Mouse (Mus musculus) spleen, adult 2 months (tissue): Measurements from ENCODE around the gene Tom1l1. TPM values are rescaled to one million over a fixed set of nuclear protein-coding genes. Genes with fewer than 3 reads are reported as not detected.
"Not testable (repeated sequence)": the region's sequence is repeated elsewhere in the genome, so short reads cannot be mapped to it uniquely, and the experiment has no call there.

Source experiments
- DNase-seq, 2 experiments: peaks; one replicate each; pipeline versions ENCODE4 v3.0.0 to v3.0.0-alpha.2; 2012 to 2021; ENCODE audit warnings: low spot score in 2 of 2, low read depth in 1 of 2
- H3K27ac ChIP-seq: fragments of 200-500 bp; 2 replicates; pipeline ENCODE4 v1.5.1; 2012; ENCODE audit warnings: low read length, inconsistent platforms; ENCODE audit not compliant: insufficient read depth
- H3K27me3 ChIP-seq: fragments of 200-500 bp; 2 replicates; pipeline ENCODE4 v1.6.1; 2012; ENCODE audit warnings: mild to moderate bottlenecking, moderate library complexity, low read length, inconsistent platforms; ENCODE audit not compliant: control insufficient read depth, insufficient read depth
- H3K36me3 ChIP-seq: fragments of 200-500 bp; 2 replicates; pipeline ENCODE4 v1.6.1; 2012; ENCODE audit warnings: mild to moderate bottlenecking, low read length, inconsistent platforms; ENCODE audit not compliant: control insufficient read depth, insufficient read depth
- H3K4me1 ChIP-seq: fragments of 200-500 bp; 2 replicates; pipeline ENCODE4 v1.6.1; 2011; ENCODE audit warnings: inconsistent platforms; ENCODE audit not compliant: control insufficient read depth, insufficient read depth, insufficient read length
- H3K4me3 ChIP-seq: fragments of 200-500 bp; 2 replicates; pipeline ENCODE4 v1.5.1; 2011; ENCODE audit warnings: mild to moderate bottlenecking, inconsistent platforms; ENCODE audit not compliant: insufficient read depth, insufficient read length; ENCODE audit errors: extremely low read depth
- CTCF ChIP-seq: fragments of 200-500 bp; IDR thresholded peaks from 2 replicates; pipeline ENCODE4 v1.5.1; 2011; ENCODE audit warnings: mild to moderate bottlenecking, inconsistent platforms; ENCODE audit not compliant: insufficient read depth, insufficient read length, insufficient replicate concordance; ENCODE audit errors: extremely low read depth
- POLR2A ChIP-seq: fragments of 200-500 bp; IDR thresholded peaks from 2 replicates; pipeline ENCODE4 v1.6.1; 2011; ENCODE audit warnings: low read depth, low read length, inconsistent platforms
- WGBS: fragments of 180-500 bp; shearing (Covaris S2); methylation state at CpG from one replicate; pipeline ENCODE4 v1.1.7; 2018; 5-methylcytosine and 5-hydroxymethylcytosine counted together
- polyA plus RNA-seq: library from polyadenylated mRNA; depleted of rRNA; stranded (reverse); fragments of >200 nt; gene quantifications from 2 replicates; pipeline ENCODE4 v1.2.3, GENCODE M21; 2012

Gene Tom1l1
- polyA plus RNA-seq, 1 experiment, result 1.8 TPM

DNA sequence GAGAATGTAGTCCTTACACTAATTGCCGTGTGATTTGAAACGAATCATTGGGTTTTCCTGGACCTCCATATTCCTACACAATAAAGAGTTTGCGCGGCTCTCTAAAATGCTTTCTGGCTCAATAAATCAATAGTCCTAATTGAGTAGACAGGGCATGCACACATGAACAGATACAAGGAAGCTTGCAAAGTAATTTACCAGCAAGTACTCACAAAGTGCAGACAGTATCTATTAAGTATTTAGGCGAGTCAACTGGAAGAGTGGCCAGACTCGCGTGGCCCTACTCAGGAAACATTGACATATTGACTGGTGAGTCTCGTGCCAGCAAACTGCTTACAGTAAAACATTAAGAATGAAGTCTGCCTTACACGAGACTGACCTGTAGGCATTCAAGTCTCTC, 23.4 kb upstream of the Tom1l1 start:
- DNase-seq, result no peak
- no peaks in the 10 kb centered on the region for H3K36me3 ChIP-seq
- H3K27me3 ChIP-seq, result no peaks in the 10 kb centered on the region
- WGBS, result 77% methylated on average over 9 of the region's 9 CpGs
- H3K27ac ChIP-seq, result no peak overlapping the region
- TF ChIP-seq CTCF (no peak), POLR2A (no peak)
- H3K4me1 ChIP-seq, result no peaks in the 10 kb centered on the region
- no peak overlapping the region for H3K4me3 ChIP-seq

DNA sequence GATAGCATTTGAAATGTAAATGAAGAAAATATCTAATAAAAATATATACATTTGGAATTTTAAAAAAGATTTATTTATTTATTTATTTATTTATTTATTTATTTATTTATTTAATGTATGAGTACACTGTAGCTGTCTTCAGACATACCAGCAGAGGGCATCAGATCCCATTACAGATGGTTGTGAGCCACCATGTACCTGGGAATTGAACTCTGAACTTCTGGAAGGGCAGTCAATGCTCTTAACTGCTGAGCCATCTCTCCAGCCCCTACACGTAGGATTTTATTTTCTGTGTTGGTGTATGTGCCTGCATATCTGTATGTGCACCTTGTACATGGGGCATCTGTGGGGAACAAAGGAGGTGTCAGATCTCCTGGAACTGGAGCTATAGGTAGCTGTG, 19.0 kb upstream of the Tom1l1 start:
- H3K36me3 ChIP-seq, H3K27ac ChIP-seq, H3K4me1 ChIP-seq, H3K4me3 ChIP-seq, DNase-seq, H3K27me3 ChIP-seq: not testable (repeated sequence)
- WGBS, result 74% methylated on average over 1 of the region's 1 CpGs

DNA sequence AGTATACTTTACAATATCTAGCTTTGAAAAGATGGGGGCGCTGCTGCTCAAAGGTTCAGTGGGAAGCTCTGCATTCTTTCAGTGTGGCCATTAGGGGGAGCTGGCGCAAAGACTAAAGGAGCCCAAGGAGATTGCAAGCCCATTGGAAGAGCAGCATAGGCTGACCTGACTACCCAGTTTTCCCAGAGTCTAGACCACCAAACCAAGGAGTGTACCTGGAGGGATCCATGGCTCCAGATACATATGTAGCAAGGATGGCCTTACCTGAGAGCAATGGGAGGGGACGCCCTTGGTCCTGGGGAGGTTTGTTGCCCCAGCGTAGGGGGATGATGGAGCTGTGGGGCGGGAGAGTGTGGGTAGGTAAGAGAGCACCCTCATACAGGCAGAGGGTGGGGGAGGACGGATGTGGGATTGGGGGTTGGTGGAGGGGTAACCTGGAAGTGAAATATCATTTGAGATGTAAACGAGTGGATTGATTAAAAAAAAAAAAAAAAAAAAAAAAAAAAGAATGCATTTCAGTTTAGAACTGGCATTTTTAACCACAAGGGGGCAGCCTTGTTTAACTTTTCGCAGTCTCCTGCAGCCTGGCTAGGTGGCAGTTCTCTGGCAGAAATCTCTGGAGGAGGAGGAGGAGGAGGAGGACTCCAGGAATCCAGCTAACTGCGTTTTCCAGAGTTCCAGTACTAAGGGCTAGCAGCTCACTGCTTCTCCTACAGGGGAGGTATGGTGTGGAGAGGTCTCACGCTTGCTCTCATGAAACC, 9.5 kb upstream of the Tom1l1 start:
- WGBS, result 27% methylated on average over 10 of the region's 10 CpGs
- Histone ChIP-seq H3K36me3 (no peaks in the 10 kb centered on the region), H3K4me1 (no peaks in the 10 kb centered on the region), H3K27me3 (no peaks in the 10 kb centered on the region), H3K4me3 (no peak overlapping the region), H3K27ac (no peak overlapping the region)
- no peak for TF ChIP-seq POLR2A
- peak; percentile 9; the same call in 1 of the 2 replicates for TF ChIP-seq CTCF
- no peak for DNase-seq

DNA sequence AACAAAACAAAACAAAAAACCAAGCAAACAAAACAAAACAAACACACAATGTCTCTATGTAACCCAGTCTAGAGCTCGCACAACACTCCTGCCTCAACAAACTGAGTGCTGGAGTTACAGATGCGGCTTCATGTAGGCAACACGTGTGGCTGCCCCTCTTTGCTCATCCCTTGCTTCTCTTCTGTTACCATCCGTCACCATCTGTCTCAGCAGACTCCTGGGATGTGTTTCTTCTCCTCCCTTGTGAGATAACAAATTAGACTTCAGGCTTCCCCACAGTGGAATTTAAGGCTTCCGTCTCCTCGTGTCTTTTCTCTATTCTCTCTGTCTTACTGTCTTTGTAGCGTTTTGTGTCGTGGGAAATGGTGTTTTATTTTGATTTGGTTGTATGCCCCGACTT, 7.6 kb upstream of the Tom1l1 start:
- Histone ChIP-seq H3K36me3 (no peaks in the 10 kb centered on the region), H3K4me1 (no peaks in the 10 kb centered on the region), H3K4me3 (no peak overlapping the region), H3K27ac (no peak overlapping the region), H3K27me3 (no peaks in the 10 kb centered on the region)
- TF ChIP-seq CTCF (no peak), POLR2A (no peak)
- no peak for DNase-seq
- WGBS, result 68% methylated on average over 9 of the region's 9 CpGs

DNA sequence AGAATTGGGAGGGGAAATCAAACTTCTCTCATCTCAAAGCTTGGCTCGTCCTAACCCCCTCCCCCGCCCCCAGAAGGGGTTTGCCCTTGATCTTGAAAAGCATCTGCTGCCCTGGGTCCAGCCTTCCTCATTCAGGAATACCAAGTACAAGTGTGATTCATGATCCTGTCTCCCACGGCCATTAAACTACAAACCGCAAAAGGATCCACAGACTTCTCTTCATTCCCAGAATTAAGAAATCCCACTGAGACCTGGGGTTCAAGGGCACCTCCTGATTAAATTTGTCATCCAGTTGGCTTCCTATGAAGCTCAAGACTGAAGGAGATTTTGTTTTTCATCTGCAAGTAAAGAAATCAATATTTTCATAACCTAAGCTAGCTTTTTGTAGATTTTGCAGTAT, 6.0 kb upstream of the Tom1l1 start:
- H3K4me3 ChIP-seq, result no peak overlapping the region
- WGBS, result 58% methylated on average over 4 of the region's 4 CpGs
- no peaks in the 10 kb centered on the region for H3K27me3 ChIP-seq
- H3K36me3 ChIP-seq, result no peaks in the 10 kb centered on the region
- H3K27ac ChIP-seq, result no peak overlapping the region
- DNase-seq, result no peak
- no peaks in the 10 kb centered on the region for H3K4me1 ChIP-seq
- TF ChIP-seq POLR2A, result no peak
- TF ChIP-seq CTCF, result no peak

DNA sequence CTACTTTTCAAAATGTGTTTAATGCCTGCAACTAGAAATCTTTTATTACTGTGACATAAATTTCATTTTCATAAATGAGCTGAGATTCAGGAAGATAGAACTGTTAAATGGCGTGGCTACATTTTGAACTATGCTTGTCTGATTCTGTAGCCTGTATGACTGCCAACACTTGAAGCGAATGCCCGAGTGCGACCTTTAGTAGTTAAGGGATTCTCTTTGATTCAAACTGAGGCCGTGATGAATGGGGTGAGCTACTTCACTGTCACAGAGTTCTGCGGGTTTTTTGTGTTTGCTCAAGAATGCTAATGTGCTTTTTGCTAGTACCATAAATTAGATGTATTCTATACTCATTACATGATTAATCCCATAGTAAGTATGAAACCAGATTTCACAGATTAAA, 2.2 kb upstream of the Tom1l1 start:
- WGBS, result 85% methylated on average over 6 of the region's 6 CpGs
- H3K36me3 ChIP-seq, result no peaks in the 10 kb centered on the region
- H3K4me1 ChIP-seq, result no peaks in the 10 kb centered on the region
- no peak for DNase-seq
- peaks cover 8% of the 10 kb centered on the region; the same call in 1 of the 2 replicates for H3K27me3 ChIP-seq
- H3K27ac ChIP-seq, result no peak overlapping the region
- no peak for TF ChIP-seq CTCF
- TF ChIP-seq POLR2A, result no peak
- no peak overlapping the region for H3K4me3 ChIP-seq

DNA sequence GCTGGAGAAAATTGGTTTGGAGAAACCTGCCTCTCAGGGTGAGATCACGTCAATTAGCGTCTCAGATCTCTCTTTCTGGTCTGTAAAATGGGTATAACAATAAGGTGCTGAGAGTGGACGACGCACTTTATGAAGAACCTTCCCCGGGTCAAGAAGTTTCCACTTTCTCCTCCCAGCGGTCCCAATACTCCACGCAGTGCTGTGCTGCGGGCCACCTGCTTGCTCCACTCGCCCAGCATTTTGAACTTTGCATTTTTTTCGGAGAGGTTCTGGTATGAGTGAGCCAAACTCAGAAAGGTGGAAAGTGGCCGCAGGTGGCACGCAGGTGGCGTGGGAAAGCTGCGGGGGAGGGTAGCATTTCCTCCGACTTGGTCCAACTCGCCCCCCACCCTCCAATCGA, 1.1 kb downstream of the Tom1l1 start:
- H3K4me1 ChIP-seq, result no peaks in the 10 kb centered on the region
- WGBS, result 3% methylated on average over 17 of the region's 17 CpGs
- peaks cover 8% of the 10 kb centered on the region; the same call in 1 of the 2 replicates for H3K27me3 ChIP-seq
- TF ChIP-seq POLR2A (no peak), CTCF (no peak)
- no peak overlapping the region for H3K27ac ChIP-seq
- no peak for DNase-seq
- peak overlapping the region; percentile 46 for H3K4me3 ChIP-seq
- H3K36me3 ChIP-seq, result no peaks in the 10 kb centered on the region
